Mouse (Mus musculus) myocyte (in vitro differentiated cells): ENCODE data around the gene Gk5. TPM values are rescaled to one million over a fixed set of nuclear protein-coding genes. Genes with fewer than 3 reads are reported as not detected.
"Not testable (repeated sequence)": the region's sequence is repeated elsewhere in the genome, so short reads cannot be mapped to it uniquely, and the experiment has no call there.

ENCODE experiments used
- H3K27me3 ChIP-seq: one replicate; pipeline ENCODE4 v1.6.1; 2011; ENCODE audit not compliant: control insufficient read depth, insufficient read depth, insufficient read length
- H3K36me3 ChIP-seq: one replicate; pipeline ENCODE4 v1.6.1; 2011; ENCODE audit not compliant: control insufficient read depth, insufficient read depth
- H3K4me2 ChIP-seq: one replicate; pipeline ENCODE4 v1.6.1; 2011; ENCODE audit warnings: low read depth, control low read depth
- H3K4me3 ChIP-seq: one replicate; pipeline ENCODE4 v1.5.1; 2011; ENCODE audit warnings: mild to moderate bottlenecking, control low read depth, moderate library complexity
- H3K79me2 ChIP-seq: one replicate; pipeline ENCODE4 v1.6.1; 2011; ENCODE audit not compliant: control insufficient read depth, insufficient read depth
- H3ac ChIP-seq: one replicate; pipeline ENCODE4 v1.6.1; 2011; ENCODE audit not compliant: control insufficient read depth, insufficient read length
- CEBPB ChIP-seq: IDR thresholded peaks from 2 replicates; pipeline ENCODE4 v1.6.1; 2011; ENCODE audit warnings: mild to moderate bottlenecking, moderate library complexity; ENCODE audit not compliant: poor library complexity, insufficient read depth, severe bottlenecking
- E2F4 ChIP-seq: IDR thresholded peaks from one replicate; pipeline ENCODE4 v1.6.1; 2011; ENCODE audit warnings: mild to moderate bottlenecking, control low read depth, moderate library complexity; ENCODE audit not compliant: insufficient read depth
- MAX ChIP-seq: IDR thresholded peaks from one replicate; pipeline ENCODE4 v1.6.1; 2011; ENCODE audit warnings: low read depth, mild to moderate bottlenecking, control low read depth
- MYOD1 ChIP-seq, 3 experiments: IDR thresholded peaks; one replicate each; pipeline ENCODE4 v1.6.1; 2011; ENCODE audit warnings: control low read depth in 2 of 3, low read depth in 2 of 3, mild to moderate bottlenecking in 2 of 3, moderate library complexity in 1 of 3; ENCODE audit not compliant: insufficient read length in 2 of 3, control insufficient read depth in 1 of 3
- MYOG ChIP-seq, 3 experiments: IDR thresholded peaks; one replicate each; pipeline ENCODE4 v1.6.1; 2011; ENCODE audit warnings: control low read depth in 2 of 3, low read depth in 2 of 3, mild to moderate bottlenecking in 2 of 3; ENCODE audit not compliant: insufficient read length in 2 of 3, control insufficient read depth in 1 of 3, insufficient read depth in 1 of 3
- POLR2A ChIP-seq: IDR thresholded peaks from one replicate; pipeline ENCODE4 v1.6.1; 2011; ENCODE audit warnings: low read depth, mild to moderate bottlenecking, control low read depth, moderate library complexity; ENCODE audit not compliant: insufficient read length
- POLR2AphosphoS2 ChIP-seq: IDR thresholded peaks from one replicate; pipeline ENCODE4 v1.6.1; 2011; ENCODE audit warnings: low read depth, control low read depth; ENCODE audit not compliant: insufficient read length
- REST ChIP-seq: IDR thresholded peaks from one replicate; pipeline ENCODE4 v1.6.1; 2011; ENCODE audit warnings: mild to moderate bottlenecking, control low read depth, moderate library complexity; ENCODE audit not compliant: insufficient read depth, insufficient read length
- SRF ChIP-seq: IDR thresholded peaks from one replicate; pipeline ENCODE4 v1.6.1; 2011; ENCODE audit warnings: low read depth; ENCODE audit not compliant: control insufficient read depth, insufficient read length
- TCF12 ChIP-seq: IDR thresholded peaks from one replicate; pipeline ENCODE4 v1.6.1; 2011; ENCODE audit warnings: mild to moderate bottlenecking, control low read depth; ENCODE audit not compliant: poor library complexity, insufficient read depth, severe bottlenecking
- TCF3 ChIP-seq: IDR thresholded peaks from one replicate; pipeline ENCODE4 v1.6.1; 2011; ENCODE audit warnings: low read depth, control low read depth; ENCODE audit not compliant: insufficient read length
- USF1 ChIP-seq: IDR thresholded peaks from one replicate; pipeline ENCODE4 v1.6.1; 2011; ENCODE audit warnings: low read depth, mild to moderate bottlenecking, control low read depth, moderate library complexity
- polyA plus RNA-seq: library from polyadenylated mRNA; unstranded; fragments of >200 nt; fragmentation: generic; extraction: Trizol; gene quantifications from one replicate; pipeline ENCODE4 v1.2.1, GENCODE M21; 2012; ENCODE audit warnings: missing spikeins

The Gk5 gene
- polyA plus RNA-seq, 1 experiment, result 0.82 TPM

- H3K36me3 ChIP-seq, result no peaks in the 10 kb centered on the region
- H3ac ChIP-seq, result no peak overlapping the region
- TF ChIP-seq CEBPB (no peak), MYOG (IDR thresholded peaks at IDR 0.05; ENCODE audit: control insufficient read depth in 1 of 3, insufficient read depth in 1 of 3, insufficient read length in 2 of 3, low read depth in 2 of 3) (no peak), E2F4 (no peak), REST (no peak), SRF (no peak), TCF3 (no peak), USF1 (no peak), MYOD1 (IDR thresholded peaks at IDR 0.05; ENCODE audit: control insufficient read depth in 1 of 3, insufficient read length in 2 of 3, low read depth in 2 of 3) (no peak), POLR2AphosphoS2 (no peak), TCF12 (no peak), MAX (no peak), POLR2A (no peak)
Measured at GRCm38 (mm10) chr9:96160767-96161166, 41.6 kb downstream of the Gk5 start.

GRCm38 (mm10) chr9:96162421-96162820 lies 43.3 kb downstream of the Gk5 start:
- H3K36me3 ChIP-seq, result no peaks in the 10 kb centered on the region
- no peaks in the 10 kb centered on the region for H3K79me2 ChIP-seq
- TF ChIP-seq POLR2A, result no peak
- no peak for TF ChIP-seq MYOD1 (IDR thresholded peaks at IDR 0.05; ENCODE audit: control insufficient read depth in 1 of 3, insufficient read length in 2 of 3, low read depth in 2 of 3)
- no peak for TF ChIP-seq MAX
- TF ChIP-seq USF1, result no peak
- no peak for TF ChIP-seq POLR2AphosphoS2
- TF ChIP-seq REST, result no peak
- no peak for TF ChIP-seq TCF12
- TF ChIP-seq CEBPB, result no peak
- no peak for TF ChIP-seq E2F4
- TF ChIP-seq SRF, result no peak
- no peak for TF ChIP-seq MYOG (IDR thresholded peaks at IDR 0.05; ENCODE audit: control insufficient read depth in 1 of 3, insufficient read depth in 1 of 3, insufficient read length in 2 of 3, low read depth in 2 of 3)
- no peak for TF ChIP-seq TCF3
- H3ac ChIP-seq, result no peak overlapping the region
- H3K27me3 ChIP-seq, result no peaks in the 10 kb centered on the region
- H3K4me2 ChIP-seq, result no peak overlapping the region
- no peak overlapping the region for H3K4me3 ChIP-seq

More at GRCm38 (mm10) chr9:96160767-96161166, 41.6 kb downstream of the Gk5 start:
- Histone ChIP-seq H3K4me3 (no peak overlapping the region), H3K27me3 (no peaks in the 10 kb centered on the region), H3K4me2 (no peak overlapping the region), H3K79me2 (no peaks in the 10 kb centered on the region)

GRCm38 (mm10) chr9:96163443-96163842 lies 44.3 kb downstream of the Gk5 start:
- Histone ChIP-seq H3K4me2 (no peak overlapping the region), H3K79me2 (no peaks in the 10 kb centered on the region), H3K36me3 (no peaks in the 10 kb centered on the region), H3K4me3 (no peak overlapping the region), H3K27me3 (no peaks in the 10 kb centered on the region), H3ac (no peak overlapping the region)
- TF ChIP-seq USF1 (no peak), CEBPB (no peak), MAX (no peak), REST (no peak), TCF12 (no peak), MYOD1 (IDR thresholded peaks at IDR 0.05; ENCODE audit: control insufficient read depth in 1 of 3, insufficient read length in 2 of 3, low read depth in 2 of 3) (no peak), TCF3 (no peak), E2F4 (no peak), MYOG (IDR thresholded peaks at IDR 0.05; ENCODE audit: control insufficient read depth in 1 of 3, insufficient read depth in 1 of 3, insufficient read length in 2 of 3, low read depth in 2 of 3) (no peak), SRF (no peak), POLR2AphosphoS2 (no peak), POLR2A (no peak)

- not testable (repeated sequence) for H3K4me2 ChIP-seq, H3ac ChIP-seq, H3K27me3 ChIP-seq, H3K36me3 ChIP-seq, H3K79me2 ChIP-seq, H3K4me3 ChIP-seq
Measured at GRCm38 (mm10) chr9:96163983-96164382, 44.8 kb downstream of the Gk5 start.

- Histone ChIP-seq H3K79me2 (no peaks in the 10 kb centered on the region), H3K4me2 (no peak overlapping the region), H3K4me3 (no peak overlapping the region), H3ac (no peak overlapping the region), H3K36me3 (no peaks in the 10 kb centered on the region), H3K27me3 (no peaks in the 10 kb centered on the region)
- TF ChIP-seq USF1, result no peak
- no peak for TF ChIP-seq MYOD1 (IDR thresholded peaks at IDR 0.05; ENCODE audit: control insufficient read depth in 1 of 3, insufficient read length in 2 of 3, low read depth in 2 of 3)
- TF ChIP-seq TCF3, result no peak
- TF ChIP-seq E2F4, result no peak
- no peak for TF ChIP-seq CEBPB
- TF ChIP-seq TCF12, result no peak
- TF ChIP-seq SRF, result no peak
- TF ChIP-seq MAX, result no peak
- TF ChIP-seq MYOG (IDR thresholded peaks at IDR 0.05; ENCODE audit: control insufficient read depth in 1 of 3, insufficient read depth in 1 of 3, insufficient read length in 2 of 3, low read depth in 2 of 3), result no peak
- no peak for TF ChIP-seq POLR2A
- no peak for TF ChIP-seq REST
- TF ChIP-seq POLR2AphosphoS2, result no peak
Measured at GRCm38 (mm10) chr9:96167168-96167585, 48.0 kb downstream of the Gk5 start.
